ENCODE assay signal across 17 mouse cellular contexts in genomic region chr4:63032581-63033006, GRCm38 (mm10).
A peak's percentile ranks its signal among the peaks of the same experiment; 100 is the strongest.
DNase-seq lines count a peak whose midpoint lies in the region; ATAC-seq lines count a peak whose summit lies in the region.
"Had no signal": no experiment of that assay in that cellular context is flagged by ENCODE, and none has a peak within 500 bp of the region (broad histone marks: within the 10 kb centered on the region; RNA-seq: fewer than 3 reads in every experiment).

No protein-coding gene starts in this region.

- peaks cover 77% of the 10 kb centered on the region for H3K4me1 ChIP-seq in limb, embryonic 12.5 days (replicated peaks)
- H3K4me1 ChIP-seq: liver, embryonic 12.5 days had no signal

- H3K27me3 ChIP-seq in limb, embryonic 12.5 days, result no peaks in the 10 kb centered on the region
- H3K27me3 ChIP-seq: forebrain, embryonic 12.5 days; liver, embryonic 12.5 days had no signal

- H3K9me3 ChIP-seq in limb, embryonic 12.5 days, result no peaks in the 10 kb centered on the region
- H3K9me3 ChIP-seq: forebrain, embryonic 12.5 days; liver, embryonic 12.5 days had no signal

- H3K27ac ChIP-seq in limb, embryonic 12.5 days, result peak overlapping the region; percentile 73
- H3K27ac ChIP-seq: forebrain, embryonic 12.5 days; left cerebral cortex, adult 2 months; liver, embryonic 12.5 days had no signal

- no peak overlapping the region for H3K9ac ChIP-seq in limb, embryonic 12.5 days (replicated peaks)
- H3K9ac ChIP-seq: forebrain, embryonic 12.5 days; liver, embryonic 12.5 days had no signal

- DNase-seq in lung, adult 18-20 months, result peak; percentile 18 to 49
- no peak for DNase-seq in lung, postnatal 14 days
- peak; percentile 52 for DNase-seq in kidney, adult 18-20 months
- peak; percentile 21 to 38 for DNase-seq in lung, postnatal 4 days
- no peak for DNase-seq in cerebellum, postnatal 25 days
- DNase-seq in heart, postnatal 10 days, result no peak
- DNase-seq: B cell, adult 2 months; gastrocnemius, postnatal 36 days; heart, postnatal 36 days; thymus, postnatal 36 days had no signal

- H3K4me3 ChIP-seq in limb, embryonic 12.5 days (replicated peaks), result no peak overlapping the region
- H3K4me3 ChIP-seq: forebrain, embryonic 12.5 days; left cerebral cortex, adult 2 months; liver, embryonic 12.5 days had no signal

- H3K36me3 ChIP-seq in limb, embryonic 12.5 days, result peaks cover 6% of the 10 kb centered on the region; the same call in 1 of the 2 replicates
- H3K36me3 ChIP-seq: forebrain, embryonic 12.5 days; liver, embryonic 12.5 days had no signal

- no peak overlapping the region for H3K4me2 ChIP-seq in limb, embryonic 12.5 days
- H3K4me2 ChIP-seq: forebrain, embryonic 12.5 days; liver, embryonic 12.5 days; midbrain, embryonic 11.5 days had no signal

- intact Hi-C loops in heart, postnatal 10 days (cut with DNase I), result no loop called here

- no peak for ATAC-seq in limb, embryonic 12.5 days (ENCODE audit: insufficient number of reproducible peaks, insufficient read depth, low FRiP score, low TSS enrichment, low read depth)
- no peak for ATAC-seq in frontal cortex, adult (ENCODE audit: low TSS enrichment)
- ATAC-seq: inflammation-experienced regulatory T-cells, adult 6 months; liver, embryonic 12.5 days had no signal

- WGBS in limb, embryonic 12.5 days, result 52% methylated on average over 9 of the region's 9 CpGs

Comparison
In these comparisons a context has a peak if more than half of its experiments do, and no peak if none do; other contexts are left out.
1. DNase-seq: peak in lung, adult 18-20 months (2 of 2), kidney, adult 18-20 months (single experiment) and lung, postnatal 4 days (2 of 2); none in lung, postnatal 14 days (single experiment), cerebellum, postnatal 25 days (0 of 2) and heart, postnatal 10 days (0 of 2).